Mouse (Mus musculus) gastrocnemius, postnatal 25 days (tissue): Measurements from ENCODE around the gene Zfhx3. TPM values are rescaled to one million over a fixed set of nuclear protein-coding genes. Genes with fewer than 3 reads are reported as not detected.

Experiments used
- DNase-seq: peaks from one replicate; pipeline ENCODE4 v3.0.0; 2022
- total RNA-seq, 2 experiments: library from RNA; stranded (reverse); gene quantifications; 1 replicate in 1 of 2; 2 replicates in 1 of 2; pipeline ENCODE4 v1.2.3; 2021

The Zfhx3 gene
- total RNA-seq, 2 experiments from 2014 or later, result 11.9 to 13.3 TPM

GRCm38 (mm10) chr8:108937904-108938455 lies 995.5 kb downstream of the Zfhx3 start:
- no peak for DNase-seq

DNA sequence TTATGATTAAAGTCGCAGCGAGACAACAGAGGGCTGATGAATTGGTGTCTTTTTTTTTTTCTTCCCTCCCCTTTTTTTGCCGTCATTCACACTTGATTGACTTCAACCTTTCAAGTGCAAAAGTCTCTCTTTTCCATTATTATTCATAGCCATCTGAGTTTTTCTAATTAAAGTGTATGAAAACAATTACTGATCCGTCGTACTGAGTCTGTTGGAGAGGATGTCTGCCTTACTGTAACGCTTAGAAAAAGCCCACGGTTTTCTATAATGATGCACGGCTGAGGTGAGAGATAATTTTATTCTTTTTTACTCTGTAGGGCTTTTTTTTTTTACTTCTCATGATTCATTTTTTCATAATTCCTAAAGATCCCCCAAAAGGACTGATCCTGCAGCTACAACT lies 1000.2 kb downstream of the Zfhx3 start:
- no peak for DNase-seq

- no peak for DNase-seq
Observed at GRCm38 (mm10) chr8:108943132-108943531, 1000.7 kb downstream of the Zfhx3 start.

DNA sequence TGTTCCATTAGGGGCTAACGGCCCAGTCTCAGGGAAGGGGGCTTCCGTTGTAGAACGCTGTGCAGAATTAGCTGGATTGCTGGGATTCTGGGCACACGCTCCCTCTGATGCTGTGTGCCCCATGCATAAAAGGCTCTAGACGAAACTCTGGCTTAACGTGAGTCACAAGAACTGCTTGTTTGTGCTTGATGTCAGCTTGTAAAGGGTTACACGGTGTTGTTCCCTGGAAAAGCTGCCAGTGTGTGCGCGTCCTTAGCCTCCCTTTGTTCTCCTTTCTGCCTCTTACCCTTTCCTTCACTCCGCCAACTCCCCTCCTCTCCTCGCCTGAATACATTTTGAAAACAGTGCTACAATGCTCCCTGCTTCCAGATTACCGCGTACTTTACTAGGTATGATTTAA lies 1001.9 kb downstream of the Zfhx3 start:
- no peak for DNase-seq

DNA sequence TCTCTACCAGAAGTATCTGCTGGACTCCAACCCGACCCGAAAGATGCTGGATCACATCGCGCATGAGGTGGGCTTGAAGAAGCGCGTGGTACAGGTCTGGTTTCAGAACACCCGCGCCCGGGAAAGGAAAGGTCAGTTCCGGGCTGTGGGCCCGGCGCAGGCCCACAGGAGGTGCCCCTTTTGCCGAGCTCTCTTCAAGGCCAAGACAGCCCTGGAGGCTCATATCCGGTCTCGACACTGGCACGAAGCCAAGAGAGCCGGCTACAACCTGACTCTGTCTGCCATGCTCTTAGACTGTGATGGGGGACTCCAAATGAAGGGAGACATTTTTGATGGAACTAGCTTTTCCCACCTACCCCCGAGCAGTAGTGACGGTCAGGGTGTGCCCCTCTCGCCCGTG lies 1007.9 kb downstream of the Zfhx3 start:
- DNase-seq, result no peak

GRCm38 (mm10) chr8:108951560-108951959 lies 1009.1 kb downstream of the Zfhx3 start:
- no peak for DNase-seq

DNA sequence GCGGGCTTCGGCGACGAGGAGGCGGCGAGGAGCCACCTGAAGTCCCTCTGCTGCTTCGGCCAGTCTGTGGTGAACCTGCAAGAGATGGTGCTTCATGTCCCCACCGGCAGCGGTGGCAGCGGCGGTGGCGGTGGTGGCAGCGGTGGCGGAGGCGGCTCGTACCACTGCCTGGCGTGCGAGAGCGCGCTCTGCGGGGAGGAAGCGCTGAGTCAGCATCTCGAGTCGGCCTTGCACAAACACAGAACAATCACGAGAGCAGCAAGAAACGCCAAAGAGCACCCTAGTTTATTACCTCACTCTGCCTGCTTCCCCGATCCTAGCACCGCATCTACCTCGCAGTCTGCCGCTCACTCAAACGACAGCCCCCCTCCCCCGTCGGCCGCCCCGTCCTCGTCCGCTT lies 1014.0 kb downstream of the Zfhx3 start:
- no peak for DNase-seq

- DNase-seq, result no peak
Observed at GRCm38 (mm10) chr8:108962516-108962915, 1020.1 kb downstream of the Zfhx3 start.

DNA sequence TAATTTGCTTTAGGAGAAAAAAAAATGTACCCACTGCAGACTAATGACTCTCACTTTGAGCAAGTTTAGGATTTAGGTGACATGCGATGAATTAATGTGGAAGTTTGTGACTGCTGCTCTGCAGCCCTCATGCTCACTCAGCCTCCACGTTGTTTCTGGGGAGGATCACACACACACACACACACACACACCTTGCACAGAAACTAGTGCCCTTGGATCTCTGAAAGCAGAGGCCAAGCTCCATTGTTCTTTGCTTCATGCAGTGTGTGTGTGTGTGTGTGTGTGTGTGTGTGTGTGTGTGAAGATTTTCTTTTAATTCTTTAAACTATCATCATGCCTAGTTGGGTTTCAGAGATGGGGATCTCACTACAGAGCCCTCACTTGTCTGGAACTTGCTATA lies 1020.7 kb downstream of the Zfhx3 start:
- DNase-seq, result no peak

DNA sequence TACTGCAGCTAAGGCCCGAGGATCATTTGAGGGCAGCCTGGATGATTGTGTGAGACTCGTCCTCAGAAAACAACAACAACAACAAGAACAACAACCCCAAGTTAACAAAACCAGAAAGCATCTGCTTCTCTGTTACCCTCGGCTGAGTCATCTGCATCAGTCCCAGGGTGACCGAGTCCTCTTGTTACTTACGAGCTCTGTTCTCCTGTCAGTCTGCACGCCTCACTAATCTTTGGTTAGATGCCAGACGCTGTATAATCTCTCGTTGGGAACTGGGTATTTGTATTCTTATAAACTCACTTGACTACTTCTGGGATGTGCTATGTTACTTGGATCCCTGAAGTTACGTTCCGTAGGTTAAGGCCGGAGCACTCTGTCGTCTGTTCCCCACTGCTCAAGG lies 1023.6 kb downstream of the Zfhx3 start:
- no peak for DNase-seq

DNA sequence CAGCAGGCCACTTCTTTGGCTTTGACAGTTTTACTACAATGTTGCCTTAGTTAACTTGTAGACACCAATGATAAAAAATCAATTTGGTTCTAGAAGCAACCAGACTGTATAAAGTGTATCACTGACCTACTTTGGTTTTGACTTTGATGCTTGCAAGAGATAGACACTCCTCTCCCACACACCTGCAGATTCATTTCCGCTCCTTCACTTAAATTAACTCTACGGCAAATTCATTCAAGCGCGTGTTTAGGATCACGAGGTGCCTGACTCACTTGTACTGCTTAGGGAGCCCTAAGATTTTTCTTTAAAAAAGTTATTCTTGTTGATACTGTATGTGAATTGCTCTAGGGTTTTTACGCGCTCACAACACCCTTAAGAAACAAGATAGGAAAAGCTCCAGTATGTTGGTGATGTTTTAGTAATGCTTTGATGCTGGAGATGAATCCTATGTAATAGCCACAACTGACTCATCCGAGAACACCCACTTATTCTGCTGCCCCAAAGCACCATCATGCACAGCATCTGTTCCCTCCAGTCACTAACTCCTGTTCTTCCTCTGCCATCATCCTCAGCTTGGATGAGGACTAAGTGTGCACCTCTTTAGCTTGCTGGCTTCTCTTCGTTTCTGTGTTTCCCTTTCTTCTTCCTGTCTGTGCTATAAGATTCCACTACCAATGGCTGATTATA lies 1031.3 kb downstream of the Zfhx3 start:
- no peak for DNase-seq

GRCm38 (mm10) chr8:108977693-108978361 lies 1035.4 kb downstream of the Zfhx3 start:
- DNase-seq, result peak; percentile 19

- DNase-seq, result no peak
Observed at GRCm38 (mm10) chr8:108978362-108978750, 1035.9 kb downstream of the Zfhx3 start.

GRCm38 (mm10) chr8:108984904-108985303 lies 1042.5 kb downstream of the Zfhx3 start:
- DNase-seq, result no peak

DNA sequence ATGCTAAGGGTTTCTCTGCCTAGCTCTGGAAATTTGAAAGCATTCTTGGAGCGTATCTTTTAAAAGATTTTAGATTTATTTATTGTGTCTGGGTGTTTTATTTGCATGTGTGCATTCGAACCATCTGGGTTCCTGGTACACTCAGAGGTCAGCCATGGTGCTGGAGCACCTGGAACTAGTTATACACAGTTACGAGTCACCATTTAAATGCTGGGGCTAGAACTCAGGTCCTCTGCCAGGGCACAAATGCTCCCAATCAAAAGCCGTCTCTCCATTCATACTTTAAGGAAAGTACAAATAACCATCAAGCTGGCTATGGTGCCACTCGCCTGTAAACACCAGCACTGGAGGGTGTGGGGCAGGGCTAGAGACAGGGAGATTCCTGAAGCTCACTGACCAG lies 1047.4 kb downstream of the Zfhx3 start:
- DNase-seq, result no peak

DNA sequence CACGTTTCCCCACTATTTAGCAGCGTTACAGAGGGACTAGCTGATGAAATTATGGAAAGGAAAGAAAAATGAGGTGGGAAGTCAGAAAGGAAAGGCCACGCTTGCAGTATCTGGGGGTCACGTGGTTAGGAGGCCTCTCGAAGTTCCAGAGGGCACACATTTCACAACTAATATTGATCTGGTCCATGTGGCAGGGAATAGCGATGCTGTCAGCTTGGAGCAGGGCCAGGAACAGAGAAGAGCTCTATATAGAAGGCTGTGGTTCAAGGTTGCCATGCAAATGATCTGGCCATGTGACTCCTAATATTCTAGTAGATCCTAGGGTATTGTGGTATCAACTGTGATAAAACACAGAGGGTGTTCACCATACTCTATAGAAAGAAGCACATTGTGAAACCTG lies 1048.1 kb downstream of the Zfhx3 start:
- no peak for DNase-seq

GRCm38 (mm10) chr8:108991395-108991794 lies 1049.0 kb downstream of the Zfhx3 start:
- no peak for DNase-seq

- no peak for DNase-seq
Observed at GRCm38 (mm10) chr8:108993718-108994117, 1051.3 kb downstream of the Zfhx3 start.

DNA sequence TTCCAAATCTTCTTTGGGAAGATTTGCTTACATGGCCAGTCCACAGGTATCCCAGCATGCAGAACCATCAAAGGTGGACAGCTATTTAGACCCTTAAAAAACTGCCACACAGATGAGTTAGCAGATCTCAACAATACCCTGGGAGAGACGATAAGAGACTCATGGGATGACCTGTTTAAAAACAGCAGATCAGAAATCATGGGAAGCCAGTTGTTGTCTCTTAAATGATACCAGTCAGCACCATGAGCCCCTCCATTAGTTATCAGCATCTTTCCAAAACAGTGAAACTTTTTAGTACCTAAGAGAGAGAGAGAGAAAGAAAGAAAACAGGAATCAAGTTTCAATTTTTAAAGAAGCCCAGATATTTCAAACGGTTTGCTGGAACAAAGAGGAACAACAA lies 1051.7 kb downstream of the Zfhx3 start:
- no peak for DNase-seq

- DNase-seq, result no peak
Observed at GRCm38 (mm10) chr8:108994880-108995279, 1052.4 kb downstream of the Zfhx3 start.

DNA sequence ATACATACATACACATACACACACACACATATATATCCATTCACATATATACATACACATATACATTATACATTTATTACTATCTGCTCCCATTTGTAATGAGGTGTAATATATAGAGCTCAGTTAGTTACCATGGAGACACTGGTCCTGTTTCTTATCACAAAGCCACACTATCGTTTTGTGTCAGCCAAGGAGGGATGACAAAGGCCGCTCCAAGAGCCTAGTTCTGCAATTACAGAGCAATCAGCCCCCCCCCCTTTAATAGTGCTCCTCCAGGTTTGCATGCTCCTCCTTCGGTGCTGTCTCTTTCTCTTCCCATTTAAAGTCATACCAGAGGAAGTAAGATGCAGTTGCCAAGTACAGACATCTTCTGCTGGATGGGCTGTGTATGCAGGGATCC lies 1054.9 kb downstream of the Zfhx3 start:
- DNase-seq, result no peak

GRCm38 (mm10) chr8:108999297-109000249 lies 1057.1 kb downstream of the Zfhx3 start:
- DNase-seq, result no peak

- no peak for DNase-seq
Observed at GRCm38 (mm10) chr8:109001031-109001430, 1058.6 kb downstream of the Zfhx3 start.
